Mouse (Mus musculus): ENCODE measurements around the gene Ffar2. TPM values are rescaled to one million over a fixed set of nuclear protein-coding genes. Genes with fewer than 3 reads are reported as not detected.

Ffar2 gene
- polyA plus RNA-seq, 1 experiment = 18.3 TPM

DNA sequence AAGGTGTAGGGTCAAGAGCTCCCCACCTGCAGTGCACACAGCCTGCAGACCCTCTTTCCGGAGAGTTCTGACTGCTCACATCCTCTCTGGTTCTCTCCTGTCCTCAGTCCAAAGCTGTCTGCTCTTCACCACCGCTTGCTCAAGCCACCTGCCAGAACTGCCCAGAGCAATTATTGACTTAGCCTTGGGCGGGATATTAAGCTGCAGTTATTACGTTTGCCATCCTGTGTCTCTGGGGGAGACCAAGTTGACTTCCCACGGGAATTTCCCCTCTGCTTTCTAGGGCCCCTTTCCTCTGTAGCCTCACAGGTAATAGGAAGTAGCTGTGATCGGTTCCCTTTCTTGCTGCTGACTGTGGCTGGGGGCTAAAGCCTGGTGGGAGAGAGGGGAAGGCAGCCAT is 3.4 kb downstream of the Ffar2 start:
- TF ChIP-seq CTCF (IDR thresholded peaks at IDR 0.05; ENCODE audit: control insufficient read depth, insufficient read depth, low read length) (no peak), POLR2A (IDR thresholded peaks at IDR 0.05; ENCODE audit: borderline replicate concordance, control insufficient read depth, low read depth, low read length) (no peak)
- H3K4me1 ChIP-seq (ENCODE audit: control insufficient read depth, insufficient read depth, low read length) = peaks cover 9% of the 10 kb centered on the region
- H3K27ac ChIP-seq (ENCODE audit: control insufficient read depth, insufficient read depth, low read depth, low read length, poor library complexity) = peak overlapping the region; percentile 66
- H3K4me3 ChIP-seq (replicated peaks; ENCODE audit: control insufficient read depth, low read depth, low read length) = peak overlapping the region; percentile 62
- 5% methylated on average over 6 of the region's 6 CpGs for WGBS

DNA sequence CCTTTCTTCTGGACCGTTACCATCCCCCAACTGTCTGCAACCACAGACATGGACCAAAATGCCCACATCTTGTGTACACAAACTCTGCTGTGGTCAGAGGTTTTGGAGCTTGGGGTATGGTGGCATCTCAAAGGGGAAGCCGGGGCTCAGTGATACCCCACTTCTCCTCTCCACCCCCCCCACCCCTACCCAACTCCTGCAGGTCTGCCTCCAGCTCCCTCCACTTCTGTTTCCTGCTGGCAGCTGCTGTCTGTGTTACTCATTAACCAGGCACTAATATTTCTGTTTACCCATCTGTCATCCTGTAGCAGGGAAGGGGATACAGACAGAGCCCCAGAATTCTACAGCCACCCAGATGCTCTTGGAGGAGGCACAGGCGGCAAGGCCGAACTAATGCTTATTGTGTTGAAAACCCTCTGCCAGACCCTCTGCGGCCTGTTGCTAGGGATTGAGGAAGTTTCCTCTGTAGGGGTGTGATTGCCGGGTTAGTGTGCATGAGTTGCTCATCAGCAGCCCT is 11.2 kb downstream of the Ffar2 start:
- TF ChIP-seq POLR2A (IDR thresholded peaks at IDR 0.05; ENCODE audit: borderline replicate concordance, control insufficient read depth, low read depth, low read length) (no peak), CTCF (IDR thresholded peaks at IDR 0.05; ENCODE audit: control insufficient read depth, insufficient read depth, low read length) (no peak)
- WGBS = 13% methylated on average over 6 of the region's 6 CpGs
- Histone ChIP-seq H3K27ac (ENCODE audit: control insufficient read depth, insufficient read depth, low read depth, low read length, poor library complexity) (peak overlapping the region; percentile 96), H3K4me1 (ENCODE audit: control insufficient read depth, insufficient read depth, low read length) (peaks cover 3% of the 10 kb centered on the region; the same call in 1 of the 2 replicates), H3K4me3 (replicated peaks; ENCODE audit: control insufficient read depth, low read depth, low read length) (no peak overlapping the region)

DNA sequence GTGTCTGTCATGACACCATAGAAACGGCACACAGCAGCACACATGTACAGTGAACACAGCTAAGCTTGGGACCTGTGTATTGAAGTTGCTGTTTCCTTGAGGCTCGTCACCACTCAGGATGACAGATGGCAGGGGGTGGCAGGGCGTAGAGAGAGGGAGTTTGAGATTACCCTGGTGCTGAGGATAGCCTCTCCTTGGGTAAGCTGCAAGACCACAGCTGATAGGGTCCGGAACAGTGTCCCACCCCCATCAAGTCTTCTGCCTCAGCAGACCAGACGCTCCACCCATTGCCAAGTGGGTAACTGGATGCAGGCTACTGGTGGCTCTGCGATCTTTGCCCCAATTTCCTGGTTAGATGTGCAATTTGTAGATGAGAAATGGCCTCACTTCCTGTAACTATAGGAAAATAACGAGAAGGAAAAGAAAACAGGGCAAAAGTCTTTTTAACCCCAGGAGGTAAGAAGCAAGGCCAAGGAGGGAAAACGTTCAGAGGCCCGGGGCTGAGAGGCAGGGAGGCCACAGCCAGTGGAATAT is 11.8 kb downstream of the Ffar2 start:
- 2% methylated on average over 9 of the region's 9 CpGs for WGBS
- TF ChIP-seq CTCF (IDR thresholded peaks at IDR 0.05; ENCODE audit: control insufficient read depth, insufficient read depth, low read length) = no peak
- TF ChIP-seq POLR2A (IDR thresholded peaks at IDR 0.05; ENCODE audit: borderline replicate concordance, control insufficient read depth, low read depth, low read length) = no peak
- H3K4me3 ChIP-seq (replicated peaks; ENCODE audit: control insufficient read depth, low read depth, low read length) = peak overlapping the region; percentile 45
- peak overlapping the region; percentile 96 for H3K27ac ChIP-seq (ENCODE audit: control insufficient read depth, insufficient read depth, low read depth, low read length, poor library complexity)
- H3K4me1 ChIP-seq (ENCODE audit: control insufficient read depth, insufficient read depth, low read length) = peaks cover 3% of the 10 kb centered on the region; the same call in 1 of the 2 replicates

DNA sequence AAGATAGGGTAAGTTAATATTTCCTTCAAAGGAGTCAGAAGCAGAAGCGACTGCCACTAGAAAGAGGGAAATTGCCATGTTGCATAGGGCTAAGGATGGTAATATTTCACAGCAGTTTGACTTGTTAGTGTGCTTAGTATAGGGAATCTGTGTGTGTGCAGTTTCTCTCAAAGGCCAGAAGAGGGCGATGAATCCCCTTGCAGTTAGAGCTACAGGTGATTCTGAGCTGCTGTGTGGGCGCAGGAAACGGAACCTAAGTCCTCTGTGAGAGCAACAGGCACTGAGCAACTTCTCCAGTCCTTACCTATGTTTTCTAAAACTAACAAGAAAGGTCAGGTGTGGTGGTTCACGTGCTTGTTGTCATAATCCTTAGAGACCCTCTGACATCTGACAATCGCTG is 13.3 kb downstream of the Ffar2 start:
- Histone ChIP-seq H3K4me1 (ENCODE audit: control insufficient read depth, insufficient read depth, low read length) (peaks cover 3% of the 10 kb centered on the region; the same call in 1 of the 2 replicates), H3K27ac (ENCODE audit: control insufficient read depth, insufficient read depth, low read depth, low read length, poor library complexity) (no peak overlapping the region), H3K4me3 (replicated peaks; ENCODE audit: control insufficient read depth, low read depth, low read length) (no peak overlapping the region)
- TF ChIP-seq POLR2A (IDR thresholded peaks at IDR 0.05; ENCODE audit: borderline replicate concordance, control insufficient read depth, low read depth, low read length) (no peak), CTCF (IDR thresholded peaks at IDR 0.05; ENCODE audit: control insufficient read depth, insufficient read depth, low read length) (peak; percentile 55)
- WGBS = 65% methylated on average over 6 of the region's 6 CpGs

DNA sequence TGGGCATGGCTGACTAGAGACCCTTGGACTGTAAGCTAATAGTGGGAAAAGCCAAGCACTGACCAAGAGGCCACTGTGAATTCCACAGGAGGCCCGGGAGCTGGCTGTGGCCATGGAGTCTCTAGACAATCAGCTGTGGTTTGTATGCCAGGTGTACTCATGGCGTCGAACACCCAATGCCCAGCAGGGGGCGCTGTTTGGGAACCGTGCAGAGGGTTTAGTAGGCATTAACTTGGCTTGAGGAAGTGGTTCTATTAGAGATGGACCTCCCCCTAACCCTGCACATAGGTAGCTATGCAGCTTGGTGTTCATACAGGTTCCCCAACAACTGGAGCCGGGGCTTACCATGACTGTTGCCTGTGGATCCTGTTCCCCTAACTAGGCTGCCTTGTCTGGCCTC is 17.7 kb downstream of the Ffar2 start:
- H3K4me3 ChIP-seq (replicated peaks; ENCODE audit: control insufficient read depth, low read depth, low read length) = no peak overlapping the region
- WGBS = 38% methylated on average over 6 of the region's 6 CpGs
- TF ChIP-seq CTCF (IDR thresholded peaks at IDR 0.05; ENCODE audit: control insufficient read depth, insufficient read depth, low read length) = peak; percentile 85
- TF ChIP-seq POLR2A (IDR thresholded peaks at IDR 0.05; ENCODE audit: borderline replicate concordance, control insufficient read depth, low read depth, low read length) = no peak
- no peak overlapping the region for H3K27ac ChIP-seq (ENCODE audit: control insufficient read depth, insufficient read depth, low read depth, low read length, poor library complexity)
- no peaks in the 10 kb centered on the region for H3K4me1 ChIP-seq (ENCODE audit: control insufficient read depth, insufficient read depth, low read length)

DNA sequence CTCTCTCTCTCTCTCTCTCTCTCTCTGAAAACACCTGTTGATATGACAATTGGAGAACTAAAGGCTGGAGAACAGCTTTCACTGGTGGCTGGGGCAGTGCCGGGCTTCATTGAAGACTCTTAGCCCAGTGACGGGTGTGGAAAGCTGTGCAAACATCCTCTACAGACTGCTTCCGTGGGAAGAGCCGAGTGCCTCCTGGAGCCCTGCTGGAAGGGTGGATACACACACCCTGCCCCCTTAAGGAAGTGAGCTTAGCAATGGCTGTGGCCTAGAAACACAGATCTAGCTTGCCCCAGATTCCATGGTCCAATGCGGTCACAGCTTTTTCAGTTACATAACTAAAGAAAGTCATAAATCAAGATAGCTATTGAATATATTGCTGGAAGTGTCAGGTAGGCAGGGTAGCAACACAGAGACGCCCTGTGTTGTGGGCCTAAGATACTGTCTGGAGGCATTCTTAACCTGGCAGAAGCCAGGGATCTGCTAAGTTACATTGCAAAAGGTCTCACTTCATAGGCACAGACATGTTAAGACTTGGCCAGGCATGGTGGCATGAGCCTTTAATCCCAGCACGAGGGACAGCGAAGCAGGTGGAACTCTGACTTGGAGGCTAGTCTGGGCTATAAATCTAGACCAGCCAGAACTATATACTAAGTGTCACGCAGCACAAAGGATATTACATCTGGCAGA is 19.4 kb downstream of the Ffar2 start:
- no peaks in the 10 kb centered on the region for H3K4me1 ChIP-seq (ENCODE audit: control insufficient read depth, insufficient read depth, low read length)
- TF ChIP-seq POLR2A (IDR thresholded peaks at IDR 0.05; ENCODE audit: borderline replicate concordance, control insufficient read depth, low read depth, low read length) (no peak), CTCF (IDR thresholded peaks at IDR 0.05; ENCODE audit: control insufficient read depth, insufficient read depth, low read length) (no peak)
- no peak overlapping the region for H3K4me3 ChIP-seq (replicated peaks; ENCODE audit: control insufficient read depth, low read depth, low read length)
- no peak overlapping the region for H3K27ac ChIP-seq (ENCODE audit: control insufficient read depth, insufficient read depth, low read depth, low read length, poor library complexity)
- 75% methylated on average over 9 of the region's 9 CpGs for WGBS

DNA sequence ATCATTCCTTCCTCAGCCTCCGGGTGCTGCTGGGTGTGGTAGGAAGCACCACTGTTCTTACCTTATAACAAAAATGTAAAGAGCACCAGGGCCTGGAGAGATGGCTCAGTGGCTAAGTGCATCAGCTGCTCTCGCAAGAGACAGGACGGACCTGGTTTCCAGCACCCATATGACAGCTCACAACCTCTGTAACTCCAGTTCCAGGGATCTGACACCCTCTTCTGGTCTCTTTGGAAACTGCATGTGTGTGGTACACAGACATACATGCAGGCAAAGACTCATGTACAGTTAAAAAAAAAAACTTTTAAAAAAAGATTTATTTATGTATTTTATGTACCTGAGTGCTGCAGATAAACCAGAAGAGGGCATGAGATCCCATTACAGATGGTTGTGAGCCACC is 20.3 kb downstream of the Ffar2 start:
- WGBS = 91% methylated on average over 3 of the region's 3 CpGs
- TF ChIP-seq POLR2A (IDR thresholded peaks at IDR 0.05; ENCODE audit: borderline replicate concordance, control insufficient read depth, low read depth, low read length) = no peak
- TF ChIP-seq CTCF (IDR thresholded peaks at IDR 0.05; ENCODE audit: control insufficient read depth, insufficient read depth, low read length) = no peak
- Histone ChIP-seq H3K27ac (ENCODE audit: control insufficient read depth, insufficient read depth, low read depth, low read length, poor library complexity) (no peak overlapping the region), H3K4me1 (ENCODE audit: control insufficient read depth, insufficient read depth, low read length) (no peaks in the 10 kb centered on the region), H3K4me3 (replicated peaks; ENCODE audit: control insufficient read depth, low read depth, low read length) (no peak overlapping the region)

DNA sequence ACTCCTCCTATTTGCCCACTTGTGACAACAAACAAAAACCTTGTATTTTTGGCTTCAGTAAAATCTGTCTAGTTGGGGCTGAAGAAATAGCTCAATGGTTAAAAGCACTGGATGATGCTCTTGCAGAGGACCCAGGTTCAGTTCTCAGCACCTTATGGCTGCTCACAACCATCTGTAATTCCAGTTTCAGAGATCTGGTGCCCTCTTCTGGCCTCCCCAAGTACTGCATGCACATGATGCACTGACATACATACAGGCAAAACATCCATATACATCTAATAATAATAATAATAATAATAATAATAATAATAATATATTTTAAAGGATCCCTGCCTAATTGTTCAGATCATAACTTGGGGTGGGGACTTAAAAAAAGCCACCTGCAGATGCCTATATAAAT is 22.9 kb downstream of the Ffar2 start:
- TF ChIP-seq CTCF (IDR thresholded peaks at IDR 0.05; ENCODE audit: control insufficient read depth, insufficient read depth, low read length) (no peak), POLR2A (IDR thresholded peaks at IDR 0.05; ENCODE audit: borderline replicate concordance, control insufficient read depth, low read depth, low read length) (no peak)
- H3K4me3 ChIP-seq (replicated peaks; ENCODE audit: control insufficient read depth, low read depth, low read length) = no peak overlapping the region
- no peaks in the 10 kb centered on the region for H3K4me1 ChIP-seq (ENCODE audit: control insufficient read depth, insufficient read depth, low read length)
- no peak overlapping the region for H3K27ac ChIP-seq (ENCODE audit: control insufficient read depth, insufficient read depth, low read depth, low read length, poor library complexity)
